Mouse (Mus musculus) ES-E14 (cell line): ENCODE results near the gene Nrsn2. TPM values are rescaled to one million over a fixed set of nuclear protein-coding genes. Genes with fewer than 3 reads are reported as not detected.

Source experiments
- DNase-seq: peaks from one replicate; pipeline ENCODE4 v3.0.0-alpha.2; 2013; ENCODE audit warnings: low read depth, low spot score
- H3K27ac ChIP-seq: 2 replicates; pipeline ENCODE4 v1.5.1; 2012; ENCODE audit warnings: low read depth, mild to moderate bottlenecking, low read length, moderate library complexity, mixed read lengths; ENCODE audit not compliant: poor library complexity, insufficient read depth, severe bottlenecking
- H3K36me3 ChIP-seq: 2 replicates; pipeline ENCODE4 v1.6.1; 2012; ENCODE audit warnings: mild to moderate bottlenecking, low read length, moderate library complexity, mixed read lengths; ENCODE audit not compliant: control insufficient read depth, poor library complexity, insufficient read depth, severe bottlenecking
- H3K4me1 ChIP-seq, 2 experiments: fragments of 150-350 bp in 1 of 2; sonication (generic) in 1 of 2; 2 replicates each; pipeline ENCODE4 v1.6.1; 2012; ENCODE audit warnings: low read length in 2 of 2, mild to moderate bottlenecking in 1 of 2, mixed read lengths in 1 of 2; ENCODE audit not compliant: control insufficient read depth in 2 of 2, insufficient read depth in 2 of 2, poor library complexity in 1 of 2
- H3K4me3 ChIP-seq, 2 experiments: fragments of 150-350 bp in 1 of 2; sonication (generic) in 1 of 2; 2 replicates each; pipeline ENCODE4 v1.5.1; 2012; ENCODE audit warnings: low read length in 2 of 2, low read depth in 1 of 2, mild to moderate bottlenecking in 1 of 2, mixed read lengths in 1 of 2; ENCODE audit not compliant: insufficient read depth in 1 of 2, poor library complexity in 1 of 2, severe bottlenecking in 1 of 2
- H3K9ac ChIP-seq: 2 replicates; pipeline ENCODE4 v1.6.1; 2012; ENCODE audit warnings: low read depth, mild to moderate bottlenecking, low read length, mixed read lengths; ENCODE audit not compliant: poor library complexity, insufficient read depth, severe bottlenecking
- H3K9me3 ChIP-seq: fragments of 150-350 bp; sonication (generic); 2 replicates; pipeline ENCODE4 v1.6.1; 2012; ENCODE audit warnings: low read depth, mild to moderate bottlenecking, low read length; ENCODE audit not compliant: control insufficient read depth, insufficient read depth
- CHD2 ChIP-seq: IDR thresholded peaks from 2 replicates; pipeline ENCODE4 v1.6.1; 2014; ENCODE audit warnings: mild to moderate bottlenecking, low read depth, low read length, inconsistent platforms
- HCFC1 ChIP-seq: IDR thresholded peaks from 2 replicates; pipeline ENCODE4 v1.6.1; 2012; ENCODE audit warnings: low read length, inconsistent platforms, borderline replicate concordance; ENCODE audit not compliant: insufficient read depth
- MAFK ChIP-seq: IDR thresholded peaks from 2 replicates; pipeline ENCODE4 v1.6.1; 2014; ENCODE audit warnings: mild to moderate bottlenecking, low read depth, low read length, inconsistent platforms; ENCODE audit not compliant: insufficient read depth
- ZC3H11A ChIP-seq: IDR thresholded peaks from 2 replicates; pipeline ENCODE4 v1.6.1; 2012; ENCODE audit warnings: low read depth, mild to moderate bottlenecking, inconsistent platforms, low read length, borderline replicate concordance
- ZNF384 ChIP-seq: IDR thresholded peaks from 2 replicates; pipeline ENCODE4 v1.6.1; 2012; ENCODE audit warnings: low read depth, low read length, inconsistent platforms
- in situ Hi-C, 2 experiments: fragments of 600-800 bp; cut with MboI; formaldehyde crosslinking; loops; one replicate each; pipeline ENCODE4 v1.15.1; 2025; ENCODE audit warnings: low sequenced_read_pairs in 2 of 2, inconsistent platforms in 1 of 2; ENCODE audit not compliant: unreplicated experiment in 2 of 2
- total RNA-seq: library from RNA; depleted of rRNA; stranded (reverse); fragments of 300-350 nt; gene quantifications from 2 replicates; pipeline ENCODE4 v1.2.3, GENCODE M21; 2012

The Nrsn2 gene
- total RNA-seq, 1 experiment, result 2.1 TPM

DNA sequence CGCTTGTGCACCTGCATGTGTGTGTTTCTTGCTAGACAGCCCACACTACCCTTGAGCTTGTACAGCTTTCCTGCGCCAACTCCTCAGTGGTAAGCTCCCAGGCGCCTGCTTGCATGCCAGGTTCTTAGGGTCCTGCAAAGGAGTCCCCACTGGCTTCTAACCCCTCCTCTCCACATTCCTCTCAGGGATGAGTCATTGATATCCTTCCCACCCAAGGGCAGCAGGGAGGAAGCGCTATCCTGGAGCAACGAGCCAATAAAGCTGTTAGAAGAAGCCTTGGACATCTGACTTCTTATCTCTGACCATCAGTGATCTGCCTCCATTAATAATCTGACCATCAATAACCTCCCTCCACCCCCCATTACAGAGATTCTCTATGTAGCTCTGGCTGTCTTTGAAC is 8.5 kb downstream of the Nrsn2 start:
- Histone ChIP-seq H3K9ac (no peak overlapping the region), H3K36me3 (no peaks in the 10 kb centered on the region), H3K9me3 (no peaks in the 10 kb centered on the region), H3K4me3 (no peak overlapping the region), H3K27ac (no peak overlapping the region), H3K4me1 (peaks cover 2 to 7% of the 10 kb centered on the region in 2 experiments; a peak in 2 of 4 replicates)
- in situ Hi-C loops, result loop anchor here in 1 of 2 experiments (10.0 kb wide), 1 partner anchor 343 kb away; no protein-coding TSS in a partner anchor
- TF ChIP-seq MAFK, result no peak
- TF ChIP-seq HCFC1, result no peak
- no peak for TF ChIP-seq ZNF384
- no peak for TF ChIP-seq ZC3H11A
- no peak for TF ChIP-seq CHD2
- DNase-seq, result no peak

- in situ Hi-C loops, result loop anchor here in 1 of 2 experiments (10.0 kb wide), 1 partner anchor 339 kb away; no protein-coding TSS in a partner anchor
- Histone ChIP-seq H3K4me3 (peak overlapping the region; percentile 1 to 55; a peak in 3 of 4 replicates), H3K27ac (peak overlapping the region; percentile 32)
Observed at GRCm38 (mm10) chr2:152363245-152364147, 12.9 kb downstream of the Nrsn2 start.

GRCm38 (mm10) chr2:152361193-152361592 is 15.2 kb downstream of the Nrsn2 start:
- H3K27ac ChIP-seq, result no peak overlapping the region
- no peak overlapping the region for H3K9ac ChIP-seq
- H3K36me3 ChIP-seq, result no peaks in the 10 kb centered on the region
- H3K4me1 ChIP-seq, result peaks cover 2 to 17% of the 10 kb centered on the region in 2 experiments; a peak in 2 of 4 replicates
- H3K4me3 ChIP-seq, result no peak overlapping the region
- in situ Hi-C loops, result loop anchor here in 1 of 2 experiments (10.0 kb wide), 1 partner anchor 336 kb away; no protein-coding TSS in a partner anchor
- TF ChIP-seq MAFK (no peak), CHD2 (no peak), ZC3H11A (no peak), ZNF384 (no peak), HCFC1 (no peak)
- no peak for DNase-seq
- H3K9me3 ChIP-seq, result no peaks in the 10 kb centered on the region

More at GRCm38 (mm10) chr2:152363245-152364147, 12.9 kb downstream of the Nrsn2 start:
- Histone ChIP-seq H3K4me1 (peaks cover 2 to 13% of the 10 kb centered on the region in 2 experiments; a peak in 2 of 4 replicates), H3K9me3 (no peaks in the 10 kb centered on the region), H3K36me3 (no peaks in the 10 kb centered on the region), H3K9ac (peak overlapping the region; percentile 45; the same call in 1 of the 2 replicates)
- TF ChIP-seq MAFK (no peak), CHD2 (no peak), ZC3H11A (peak; percentile 10; the same call in 1 of the 2 replicates)
- peak; percentile 89 for DNase-seq

- no peak for DNase-seq
- TF ChIP-seq CHD2 (no peak), MAFK (no peak), HCFC1 (no peak), ZNF384 (no peak), ZC3H11A (no peak)
- in situ Hi-C loops, result loop anchor here in 1 of 2 experiments (10.0 kb wide), 1 partner anchor 336 kb away; no protein-coding TSS in a partner anchor
- no peaks in the 10 kb centered on the region for H3K9me3 ChIP-seq
- H3K36me3 ChIP-seq, result no peaks in the 10 kb centered on the region
- H3K9ac ChIP-seq, result 0 out of 2 replicates have a peak overlapping the region, but pooled peaks have one; percentile 3
- H3K4me1 ChIP-seq, result peaks cover 2 to 22% of the 10 kb centered on the region in 2 experiments; a peak in 2 of 4 replicates
- no peak overlapping the region for H3K27ac ChIP-seq
- H3K4me3 ChIP-seq, result no peak overlapping the region
Observed at GRCm38 (mm10) chr2:152360271-152360775, 16.1 kb downstream of the Nrsn2 start.
